Mouse (Mus musculus) effector memory CD4-positive, alpha-beta T cell, adult 7 months (primary cell): ENCODE measurements around the gene Gm5728. TPM values are rescaled to one million over a fixed set of nuclear protein-coding genes. Genes with fewer than 3 reads are reported as not detected.

Source experiments
- polyA plus RNA-seq: library from polyadenylated mRNA; unstranded; fragments of 100-300 nt; shearing (Covaris generic); gene quantifications from one replicate; pipeline ENCODE4 v1.2.1, GENCODE M21; 2017

Gene Gm5728
- not detected for polyA plus RNA-seq

GRCm38 (mm10) chr7:20375310-20375709 is at the start of gene Gm5728:
Gm5728 (minus strand) TSS chr7:20375410.

GRCm38 (mm10) chr7:20417642-20418041 is 42.4 kb upstream of the Gm5728 start, which contains the start of gene Vmn1r100:
Vmn1r100 (plus strand) TSS chr7:20417942.

GRCm38 (mm10) chr7:20333965-20334364 is 41.2 kb downstream of the Gm5728 start, which contains the start of gene Gm4133:
Gm4133 (minus strand) TSS chr7:20334065.

Other genes starting within 250 kb of the Gm5728 start
- gene Vmn1r93, start 236.3 kb downstream of the Gm5728 start, polyA plus RNA-seq, result not detected
- not detected for gene Vmn1r94, start 207.0 kb downstream of the Gm5728 start, polyA plus RNA-seq
- 0.55 TPM for gene Vmn1r95, start 181.7 kb downstream of the Gm5728 start, polyA plus RNA-seq
- gene Gm6164, start 169.8 kb downstream of the Gm5728 start, polyA plus RNA-seq, result not detected
- not detected for gene Gm4498, start 141.6 kb downstream of the Gm5728 start, polyA plus RNA-seq
- gene Gm5890, start 112.6 kb downstream of the Gm5728 start, polyA plus RNA-seq, result not detected
- gene Gm4133, start 41.3 kb downstream of the Gm5728 start, polyA plus RNA-seq, result not detected
- not detected for gene Vmn1r100, start 42.5 kb upstream of the Gm5728 start, polyA plus RNA-seq
- gene Vmn1r101, start 67.2 kb upstream of the Gm5728 start, polyA plus RNA-seq, result not detected
- gene Gm10670, start 99.5 kb upstream of the Gm5728 start, polyA plus RNA-seq, result 1.2 TPM
- gene Vmn1r103, start 135.1 kb upstream of the Gm5728 start, polyA plus RNA-seq, result not detected
- gene Vmn1r104, start 158.4 kb upstream of the Gm5728 start, polyA plus RNA-seq, result not detected
- not detected for gene Gm5726, start 170.3 kb upstream of the Gm5728 start, polyA plus RNA-seq
- gene Gm4141, start 200.8 kb upstream of the Gm5728 start, polyA plus RNA-seq, result not detected
- 0.65 TPM for gene Gm4513, start 223.6 kb upstream of the Gm5728 start, polyA plus RNA-seq